ENCODE assay signal across 7 mouse cellular contexts in genomic region chr19:59169143-59169935, GRCm38 (mm10). TPM values are rescaled to one million over a fixed set of nuclear protein-coding genes. Genes with fewer than 3 reads are reported as not detected.
A peak's percentile ranks its signal among the peaks of the same experiment; 100 is the strongest.
DNase-seq lines count a peak whose midpoint lies in the region; ATAC-seq and TF ChIP-seq lines count a peak whose summit lies in the region.

No protein-coding gene starts in this region.

- WGBS in lung, embryonic 16.5 days, result under 1% methylated on average over 65 of the region's 65 CpGs
- 1% methylated on average over 65 of the region's 65 CpGs for WGBS in lung, adult 2 months
- under 1% methylated on average over 65 of the region's 65 CpGs for WGBS in forebrain, embryonic 11.5 days
- under 1% methylated on average over 63 of the region's 65 CpGs for WGBS in limb, embryonic 11.5 days
- WGBS in small intestine, adult 2 months, result 2% methylated on average over 65 of the region's 65 CpGs

- no peak for DNase-seq in lung, adult 2 months
- DNase-seq in forebrain, embryonic 11.5 days (ENCODE audit: low spot score), result peak; percentile 73
- DNase-seq in limb, embryonic 11.5 days (ENCODE audit: low spot score), result peak; percentile 74
- no peak for DNase-seq in layer of hippocampus, postnatal 36 days
- no peak for DNase-seq in spleen, postnatal 10 days (ENCODE audit: low spot score in 2 of 2)

- H3K36me3 ChIP-seq in lung, embryonic 16.5 days (ENCODE audit: control insufficient read depth, insufficient read depth, low read length), result no peaks in the 10 kb centered on the region
- no peaks in the 10 kb centered on the region for H3K36me3 ChIP-seq in forebrain, embryonic 11.5 days (ENCODE audit: control insufficient read depth, insufficient read depth, low read length)
- no peaks in the 10 kb centered on the region for H3K36me3 ChIP-seq in limb, embryonic 11.5 days (ENCODE audit: control insufficient read depth, insufficient read depth, low read length)
- H3K36me3 ChIP-seq in small intestine, adult 2 months (ENCODE audit: control insufficient read depth, insufficient read depth, low read length), result no peaks in the 10 kb centered on the region

- peaks cover 18% of the 10 kb centered on the region for H3K4me1 ChIP-seq in lung, embryonic 16.5 days (replicated peaks; ENCODE audit: control insufficient read depth, insufficient read depth, low read length)
- H3K4me1 ChIP-seq in lung, adult 2 months (ENCODE audit: control insufficient read depth, insufficient read depth, low read length), result peaks cover 12% of the 10 kb centered on the region
- peaks cover 18% of the 10 kb centered on the region for H3K4me1 ChIP-seq in forebrain, embryonic 11.5 days (replicated peaks; ENCODE audit: control insufficient read depth, insufficient read depth, low read length)
- H3K4me1 ChIP-seq in limb, embryonic 11.5 days (ENCODE audit: control insufficient read depth, insufficient read depth, low read length), result peaks cover 9% of the 10 kb centered on the region; the same call in 1 of the 2 replicates
- peaks cover 3% of the 10 kb centered on the region; the same call in 1 of the 2 replicates for H3K4me1 ChIP-seq in small intestine, adult 2 months (ENCODE audit: control insufficient read depth, insufficient read depth, insufficient read length, low read length)

- peaks cover 97% of the 10 kb centered on the region for H3K27me3 ChIP-seq in lung, embryonic 16.5 days (ENCODE audit: control insufficient read depth, insufficient read depth, low read depth, low read length)
- H3K27me3 ChIP-seq in forebrain, embryonic 11.5 days (ENCODE audit: control insufficient read depth, insufficient read depth, low read length), result peaks cover 85% of the 10 kb centered on the region
- H3K27me3 ChIP-seq in limb, embryonic 11.5 days (ENCODE audit: control insufficient read depth, insufficient read depth, low read length), result peaks cover 88% of the 10 kb centered on the region
- peaks cover 87% of the 10 kb centered on the region for H3K27me3 ChIP-seq in small intestine, adult 2 months (ENCODE audit: control insufficient read depth, insufficient read depth, low read length)

- H3K4me3 ChIP-seq in lung, embryonic 16.5 days (ENCODE audit: low read length), result peak overlapping the region; percentile 40
- no peak overlapping the region for H3K4me3 ChIP-seq in lung, adult 2 months (replicated peaks; ENCODE audit: extremely low read depth, low read depth, low read length)
- H3K4me3 ChIP-seq in forebrain, embryonic 11.5 days (ENCODE audit: low read depth, low read length), result peak overlapping the region; percentile 52
- peak overlapping the region; percentile 26 for H3K4me3 ChIP-seq in limb, embryonic 11.5 days (ENCODE audit: low read depth, low read length)
- peak overlapping the region; percentile 26; the same call in 1 of the 2 replicates for H3K4me3 ChIP-seq in small intestine, adult 2 months (ENCODE audit: low read depth, low read length)

- TF ChIP-seq POLR2A in lung, adult 2 months (IDR thresholded peaks at IDR 0.05; ENCODE audit: borderline replicate concordance, extremely low read depth, low read depth, low read length), result no peak
- TF ChIP-seq POLR2A in small intestine, adult 2 months (IDR thresholded peaks at IDR 0.05; ENCODE audit: low read depth, low read length), result no peak

- H3K27ac ChIP-seq in lung, embryonic 16.5 days (ENCODE audit: low read length), result no peak overlapping the region
- H3K27ac ChIP-seq in forebrain, embryonic 11.5 days (ENCODE audit: low read depth, low read length), result peak overlapping the region; percentile 91
- H3K27ac ChIP-seq in limb, embryonic 11.5 days (replicated peaks; ENCODE audit: low read depth, low read length), result no peak overlapping the region
- H3K27ac ChIP-seq in small intestine, adult 2 months (ENCODE audit: insufficient read depth, low read depth, low read length), result no peak overlapping the region

- TF ChIP-seq CTCF in lung, adult 2 months (IDR thresholded peaks at IDR 0.05; ENCODE audit: insufficient read depth, low read length), result no peak
- no peak for TF ChIP-seq CTCF in small intestine, adult 2 months (IDR thresholded peaks at IDR 0.05; ENCODE audit: extremely low read depth, insufficient read length, insufficient replicate concordance, low read depth, low read length)

- H3K4me2 ChIP-seq in lung, embryonic 16.5 days (ENCODE audit: low read depth, low read length), result peak overlapping the region; percentile 54
- peak overlapping the region; percentile 63 for H3K4me2 ChIP-seq in forebrain, embryonic 11.5 days (ENCODE audit: low read depth, low read length, severe bottlenecking)
- peak overlapping the region; percentile 43 for H3K4me2 ChIP-seq in limb, embryonic 11.5 days (ENCODE audit: low read depth, severe bottlenecking)

- no peaks in the 10 kb centered on the region for H3K9me3 ChIP-seq in lung, embryonic 16.5 days (ENCODE audit: control insufficient read depth, low read length)
- no peaks in the 10 kb centered on the region for H3K9me3 ChIP-seq in forebrain, embryonic 11.5 days (ENCODE audit: control insufficient read depth, low read length)
- no peaks in the 10 kb centered on the region for H3K9me3 ChIP-seq in limb, embryonic 11.5 days (ENCODE audit: control insufficient read depth, low read length)

- H3K9ac ChIP-seq in lung, embryonic 16.5 days (ENCODE audit: low read length), result no peak overlapping the region
- peak overlapping the region; percentile 91 for H3K9ac ChIP-seq in forebrain, embryonic 11.5 days (ENCODE audit: low read length)
- H3K9ac ChIP-seq in limb, embryonic 11.5 days (ENCODE audit: low read length), result no peak overlapping the region

- ATAC-seq in lung, embryonic 16.5 days (ENCODE audit: low read depth), result no peak
- ATAC-seq in forebrain, embryonic 11.5 days (replicated peaks; ENCODE audit: low FRiP score), result no peak
- no peak for ATAC-seq in limb, embryonic 11.5 days (ENCODE audit: insufficient number of reproducible peaks, low FRiP score, low TSS enrichment, low read depth)

RNA-seq across cellular contexts. Expression of gene Vax1, which starts 0.5 kb away (rescaled TPM):
- polyA plus RNA-seq in lung, embryonic 16.5 days (2015; fragmentation: Nextera tagmentation; extraction: Ambion mirVana), result not detected in 2 replicates
- polyA plus RNA-seq in lung, adult 2 months (2012; rRNA removed), result not detected in 2 replicates
- 5.8 and 6.0 TPM in 2 replicates for polyA plus RNA-seq in forebrain, embryonic 11.5 days (2014; fragmentation: Nextera tagmentation; extraction: Ambion mirVana)
- not detected in 2 replicates for polyA plus RNA-seq in limb, embryonic 11.5 days (2014; fragmentation: Nextera tagmentation; extraction: Ambion mirVana)
- polyA plus RNA-seq in small intestine, adult 2 months (2012; rRNA removed), result not detected in 2 replicates
- 1 to 10 TPM; 1.1 to 2.1 TPM for total RNA-seq in layer of hippocampus, postnatal 36 days (2021)

RNA-seq across cellular contexts. Expression of gene Kcnk18, which starts 49.7 kb away (rescaled TPM):
- not detected in 2 replicates for polyA plus RNA-seq in lung, embryonic 16.5 days (2015; fragmentation: Nextera tagmentation; extraction: Ambion mirVana)
- polyA plus RNA-seq in lung, adult 2 months (2012; rRNA removed), result not detected in 2 replicates
- not detected in 2 replicates for polyA plus RNA-seq in forebrain, embryonic 11.5 days (2014; fragmentation: Nextera tagmentation; extraction: Ambion mirVana)
- polyA plus RNA-seq in limb, embryonic 11.5 days (2014; fragmentation: Nextera tagmentation; extraction: Ambion mirVana), result not detected in 2 replicates
- polyA plus RNA-seq in small intestine, adult 2 months (2012; rRNA removed), result not detected in 2 replicates
- total RNA-seq in layer of hippocampus, postnatal 36 days (2021), result not detected

Comparison
In these comparisons a context has a peak if more than half of its experiments do, and no peak if none do; other contexts are left out.
1. DNase-seq: peak in forebrain, embryonic 11.5 days (single experiment) and limb, embryonic 11.5 days (single experiment); none in lung, adult 2 months (single experiment), layer of hippocampus, postnatal 36 days (0 of 2) and spleen, postnatal 10 days (0 of 2).
2. Peak in every context shown above with its lines, with median percentiles within 50 percentile points of each other: H3K4me2 ChIP-seq.